7 mouse cellular contexts compared by ENCODE assay signal in the genomic region with DNA sequence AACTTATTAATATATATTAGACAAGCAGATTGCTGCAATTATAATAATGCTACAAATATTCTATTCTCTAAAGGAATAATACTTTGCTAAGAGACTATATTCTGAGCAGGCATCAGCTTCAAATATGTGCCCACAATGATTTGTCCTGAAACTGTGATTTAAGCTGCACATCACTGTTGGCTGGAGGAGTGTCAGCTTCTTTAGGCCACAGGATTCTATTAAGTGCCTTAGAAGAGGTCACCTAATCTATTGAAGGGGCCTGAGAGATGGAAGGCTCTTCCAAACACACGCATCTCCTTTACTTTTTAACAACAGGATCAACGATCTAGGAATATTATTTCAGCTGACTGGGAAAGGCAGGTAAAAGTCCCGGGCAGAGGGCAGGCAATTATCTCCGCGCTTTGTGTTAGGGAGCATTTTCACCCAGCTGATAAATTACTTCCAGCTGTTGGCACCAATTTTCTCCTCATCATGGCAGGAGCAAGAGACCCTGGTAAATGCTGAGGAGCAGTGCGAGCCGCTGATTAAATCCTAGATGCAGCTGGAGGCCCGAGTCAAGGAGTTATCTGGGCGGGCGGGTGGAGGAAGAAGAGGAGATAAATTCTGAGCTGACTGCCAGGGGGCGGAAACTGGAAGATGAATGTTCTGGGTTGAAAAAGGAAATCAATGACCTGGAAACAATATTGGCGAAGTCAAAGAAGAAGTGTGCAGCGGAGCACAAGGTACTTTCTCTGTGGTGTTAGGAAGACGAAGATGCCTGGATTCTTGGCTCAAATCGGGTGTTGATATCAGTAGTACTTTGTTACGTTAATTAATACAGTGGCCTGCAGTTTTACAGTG.
DNase-seq lines count a peak whose midpoint lies in the region; ATAC-seq and TF ChIP-seq lines count a peak whose summit lies in the region.

No protein-coding gene starts in this region.

- H3K4me1 ChIP-seq in embryonic facial prominence, embryonic 11.5 days (ENCODE audit: control insufficient read depth, insufficient read depth, low read length), result no peaks in the 10 kb centered on the region
- H3K4me1 ChIP-seq in kidney, embryonic 15.5 days, result peaks cover 10% of the 10 kb centered on the region; the same call in 1 of the 2 replicates
- peaks cover 10% of the 10 kb centered on the region; the same call in 1 of the 2 replicates for H3K4me1 ChIP-seq in midbrain, embryonic 13.5 days (replicated peaks)

- no peak for TF ChIP-seq CTCF in brain, embryonic 14.5 days (IDR thresholded peaks at IDR 0.05; ENCODE audit: borderline replicate concordance, extremely low read depth, insufficient read depth, insufficient read length)

- ATAC-seq in embryonic facial prominence, embryonic 11.5 days (replicated peaks; ENCODE audit: insufficient number of reproducible peaks, low FRiP score, low TSS enrichment, low read depth), result peak; percentile 70; the same call in 1 of the 2 replicates
- ATAC-seq in kidney, embryonic 15.5 days (replicated peaks; ENCODE audit: low FRiP score), result peak; percentile 78
- peak; percentile 87 for ATAC-seq in midbrain, embryonic 13.5 days

- intact Hi-C loops in left cerebral cortex, postnatal 25 days (cut with DNase I), result no loop called here

- 22% methylated on average over 16 of the region's 16 CpGs for WGBS in embryonic facial prominence, embryonic 11.5 days
- WGBS in kidney, embryonic 15.5 days, result 9% methylated on average over 16 of the region's 16 CpGs
- 49% methylated on average over 16 of the region's 16 CpGs for WGBS in midbrain, embryonic 13.5 days

- no peak overlapping the region; the same call in 1 of the 2 replicates for H3K4me2 ChIP-seq in embryonic facial prominence, embryonic 11.5 days (ENCODE audit: low read depth, low read length)
- peak overlapping the region; percentile 46 for H3K4me2 ChIP-seq in kidney, embryonic 15.5 days
- peak overlapping the region; percentile 14 for H3K4me2 ChIP-seq in midbrain, embryonic 13.5 days (replicated peaks)

- H3K4me3 ChIP-seq in embryonic facial prominence, embryonic 11.5 days (ENCODE audit: low read depth, low read length), result no peak overlapping the region
- H3K4me3 ChIP-seq in kidney, embryonic 15.5 days (replicated peaks), result 0 out of 2 replicates have a peak overlapping the region, but pooled peaks have one; percentile 2
- H3K4me3 ChIP-seq in midbrain, embryonic 13.5 days (replicated peaks), result no peak overlapping the region

- TF ChIP-seq POLR2A in brain, embryonic 14.5 days (IDR thresholded peaks at IDR 0.05; ENCODE audit: borderline replicate concordance, extremely low read depth, insufficient read depth, insufficient read length, poor library complexity, severe bottlenecking), result no peak

- H3K27me3 ChIP-seq in embryonic facial prominence, embryonic 11.5 days (ENCODE audit: control insufficient read depth, insufficient read depth, low read length), result no peaks in the 10 kb centered on the region
- no peaks in the 10 kb centered on the region for H3K27me3 ChIP-seq in kidney, embryonic 15.5 days
- H3K27me3 ChIP-seq in midbrain, embryonic 13.5 days, result no peaks in the 10 kb centered on the region

- H3K27ac ChIP-seq in embryonic facial prominence, embryonic 11.5 days (replicated peaks; ENCODE audit: low read depth, low read length), result no peak overlapping the region
- H3K27ac ChIP-seq in kidney, embryonic 15.5 days, result no peak overlapping the region
- peak overlapping the region; percentile 53 for H3K27ac ChIP-seq in midbrain, embryonic 13.5 days

- H3K9me3 ChIP-seq in embryonic facial prominence, embryonic 11.5 days (replicated peaks; ENCODE audit: control insufficient read depth, low read length), result no peaks in the 10 kb centered on the region
- no peaks in the 10 kb centered on the region for H3K9me3 ChIP-seq in kidney, embryonic 15.5 days (replicated peaks)
- no peaks in the 10 kb centered on the region for H3K9me3 ChIP-seq in midbrain, embryonic 13.5 days

- DNase-seq in brain, embryonic 14.5 days (ENCODE audit: low read depth), result peak; percentile 84
- DNase-seq in embryonic facial prominence, embryonic 11.5 days (ENCODE audit: low spot score), result peak; percentile 78
- DNase-seq in gastrocnemius, adult 8-10 months (ENCODE audit: low spot score in 2 of 2), result no peak
- DNase-seq in left cerebral cortex, postnatal 25 days (ENCODE audit: low spot score in 2 of 2), result no peak
- no peak for DNase-seq in adrenal gland, postnatal 10 days

- no peak overlapping the region for H3K9ac ChIP-seq in embryonic facial prominence, embryonic 11.5 days (replicated peaks; ENCODE audit: low read length)
- no peak overlapping the region for H3K9ac ChIP-seq in kidney, embryonic 15.5 days
- H3K9ac ChIP-seq in midbrain, embryonic 13.5 days (replicated peaks), result no peak overlapping the region

- H3K36me3 ChIP-seq in embryonic facial prominence, embryonic 11.5 days (replicated peaks; ENCODE audit: control insufficient read depth, insufficient read depth, low read depth, low read length), result no peaks in the 10 kb centered on the region
- H3K36me3 ChIP-seq in kidney, embryonic 15.5 days, result no peaks in the 10 kb centered on the region
- no peaks in the 10 kb centered on the region for H3K36me3 ChIP-seq in midbrain, embryonic 13.5 days

Comparison
In these comparisons a context has a peak if more than half of its experiments do, and no peak if none do; other contexts are left out.
1. DNase-seq: peak in brain, embryonic 14.5 days (single experiment) and embryonic facial prominence, embryonic 11.5 days (single experiment); none in gastrocnemius, adult 8-10 months (0 of 2), left cerebral cortex, postnatal 25 days (0 of 2) and adrenal gland, postnatal 10 days (single experiment).
2. Peak in every context shown above with its lines, with median percentiles within 50 percentile points of each other: ATAC-seq.